Mouse (Mus musculus): Measurements from ENCODE around the gene Hoxa4.

The Hoxa4 gene

DNA sequence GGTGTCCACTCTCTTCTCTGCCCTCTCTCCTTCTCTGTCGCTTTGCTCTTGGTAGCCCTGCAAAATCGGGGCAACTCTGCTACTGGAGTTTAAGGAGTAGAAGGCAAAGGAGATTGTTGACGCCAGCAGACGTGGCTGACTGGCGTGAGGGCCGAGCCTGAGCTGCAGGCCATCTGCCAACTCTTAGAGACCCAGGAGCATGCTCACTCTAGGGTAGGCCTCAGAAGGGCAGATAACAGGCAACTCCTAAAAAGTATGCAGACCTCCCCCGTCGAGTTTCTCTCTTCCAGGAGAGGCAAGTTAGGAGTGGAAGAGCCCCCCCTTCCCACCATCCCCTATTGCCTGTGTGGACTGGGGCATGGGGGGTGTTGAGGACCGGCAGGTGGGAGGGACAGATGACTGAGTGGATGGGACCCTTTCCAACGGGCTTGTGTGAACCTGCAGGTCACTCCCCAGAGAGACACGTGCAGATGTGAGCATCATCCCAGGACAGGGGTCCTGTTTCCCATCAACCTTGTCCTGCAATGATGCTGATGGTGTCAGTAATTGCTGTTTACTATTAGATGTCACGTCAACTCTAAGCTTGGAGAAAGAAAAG lies 32.3 kb downstream of the Hoxa4 start:
- in situ Hi-C loops (cut with MboI; ENCODE audit: unreplicated experiment in 2 of 2): no loop called here

DNA sequence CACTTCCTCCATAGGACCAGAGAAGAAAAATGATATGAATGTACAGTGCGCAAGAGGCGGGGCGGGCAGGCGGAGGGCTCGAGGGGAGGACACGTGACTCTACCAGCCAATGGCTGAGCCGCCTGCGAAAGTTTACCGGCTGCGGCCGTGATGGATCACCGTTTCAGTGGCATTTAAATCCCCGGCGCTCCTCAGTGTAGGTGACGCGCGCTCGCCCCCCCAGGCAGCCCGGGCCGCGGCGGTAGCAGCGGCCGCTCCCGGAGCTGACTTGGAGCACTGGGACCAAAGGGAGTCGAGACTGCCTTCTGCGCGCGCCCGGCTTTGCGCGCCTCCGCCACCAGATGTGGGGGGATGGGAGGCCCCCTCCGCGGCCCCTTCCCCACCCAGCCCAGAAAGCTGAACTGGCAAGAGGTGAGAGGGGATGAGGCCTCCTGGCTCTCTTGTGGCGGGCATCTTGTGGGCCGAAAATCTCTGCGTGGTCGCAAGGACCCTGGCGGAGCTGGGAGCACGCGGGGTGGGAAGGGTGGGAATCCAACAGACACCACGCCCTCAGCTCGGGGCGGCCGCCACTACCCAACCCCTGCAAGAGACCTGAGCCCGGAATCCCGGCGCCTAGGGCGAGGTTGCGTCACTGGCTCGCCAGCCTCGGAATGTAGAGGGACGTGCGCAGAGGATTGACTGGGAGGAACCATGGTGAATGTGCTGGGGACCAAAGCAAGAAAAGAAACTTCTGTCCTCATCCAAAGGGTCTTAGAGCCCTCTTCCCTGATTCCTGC lies 33.1 kb downstream of the Hoxa4 start, which contains the start of gene Hoxa1:
Gene Hoxa1, minus strand, starts transcription at position 42 of the 776 bp plus-strand sequence.
- in situ Hi-C loops (cut with MboI; ENCODE audit: unreplicated experiment in 2 of 2): no loop called here

DNA sequence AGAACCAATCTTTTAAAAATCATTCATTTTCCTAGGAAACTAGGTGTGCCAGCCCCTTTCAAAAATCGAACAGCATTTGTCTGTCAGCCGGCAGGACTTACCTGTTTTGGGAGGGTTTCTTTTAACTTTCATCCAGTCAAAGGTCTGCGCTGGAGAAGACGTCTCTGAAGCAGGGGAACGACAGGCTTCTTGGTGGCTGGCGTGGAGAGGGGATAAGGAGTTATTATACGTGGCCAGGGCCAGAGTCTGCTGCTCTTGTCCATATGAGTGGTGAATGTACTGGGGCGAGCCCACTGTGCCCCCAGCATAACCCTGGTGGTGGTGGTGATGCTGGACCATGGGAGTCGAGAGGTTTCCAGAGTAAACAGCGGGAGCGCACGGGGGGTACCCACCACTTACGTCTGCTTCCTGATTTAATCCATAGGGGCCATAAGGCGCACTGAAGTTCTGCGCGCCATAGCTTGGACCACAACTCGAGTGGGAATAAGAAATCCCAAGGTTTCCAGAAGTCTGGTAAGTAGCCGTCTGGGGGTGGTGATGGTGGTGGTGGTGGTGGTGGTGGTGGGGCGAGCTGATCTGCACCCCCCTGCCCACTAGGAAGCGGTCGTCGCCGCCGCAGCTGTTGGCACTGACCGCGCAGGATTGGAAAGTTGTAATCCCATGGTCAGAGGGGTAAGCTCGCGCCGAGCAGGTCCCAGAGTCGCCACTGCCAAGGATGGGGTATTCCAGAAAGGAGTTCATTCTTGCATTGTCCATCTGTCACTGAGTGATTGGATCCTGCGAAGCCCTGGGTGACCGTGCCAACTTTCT lies 33.9 kb downstream of the Hoxa4 start:
- in situ Hi-C loops (cut with MboI; ENCODE audit: unreplicated experiment in 2 of 2): no loop called here

DNA sequence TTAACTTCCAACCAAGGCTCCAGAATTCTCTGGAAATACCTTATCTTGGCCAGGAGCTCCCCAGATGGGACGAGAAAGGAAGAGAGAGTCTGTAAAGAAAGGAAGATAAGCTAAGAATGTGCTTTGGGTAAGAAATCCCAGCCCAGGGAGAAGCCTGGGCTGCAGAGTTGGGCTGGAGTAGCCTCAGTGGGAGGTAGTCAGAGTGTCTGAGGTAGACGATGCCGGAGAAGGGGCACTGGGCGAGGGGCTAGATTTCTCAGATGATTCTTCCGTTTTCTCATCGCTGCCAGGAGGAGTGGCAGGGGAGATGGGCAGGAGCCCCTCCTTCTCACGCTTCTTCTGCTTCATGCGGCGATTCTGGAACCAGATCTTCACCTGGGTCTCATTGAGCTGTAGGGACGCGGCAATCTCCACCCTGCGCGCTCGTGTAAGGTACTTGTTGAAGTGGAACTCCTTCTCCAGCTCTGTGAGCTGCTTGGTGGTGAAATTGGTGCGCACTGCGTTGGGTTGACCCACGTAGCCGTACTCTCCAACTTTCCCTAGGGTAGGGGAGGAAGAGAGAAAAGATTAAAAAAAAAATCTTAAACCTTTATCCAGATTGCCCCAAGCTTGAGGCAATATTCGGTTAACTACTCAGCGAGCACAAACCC lies 34.9 kb downstream of the Hoxa4 start:
- in situ Hi-C loops (cut with MboI; ENCODE audit: unreplicated experiment in 2 of 2): no loop called here

DNA sequence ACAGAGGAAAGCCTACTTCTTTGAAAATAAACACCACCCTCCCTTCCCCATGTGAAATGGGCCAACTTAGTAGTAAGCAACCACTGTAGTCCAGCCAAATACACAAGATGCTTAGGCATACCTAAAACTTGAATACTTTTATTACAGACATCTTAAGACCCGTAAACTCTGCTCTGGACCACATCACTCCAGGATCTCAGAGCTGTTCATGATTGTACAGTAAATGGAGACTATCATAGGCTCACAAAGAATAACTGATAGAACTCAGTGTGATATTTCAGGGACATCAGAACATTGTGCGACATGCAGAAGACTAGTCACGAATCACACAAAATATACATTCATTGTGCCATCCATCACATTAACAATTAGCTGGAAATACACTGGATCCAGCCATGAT lies 36.1 kb downstream of the Hoxa4 start:
- in situ Hi-C loops (cut with MboI; ENCODE audit: unreplicated experiment in 2 of 2): no loop called here

DNA sequence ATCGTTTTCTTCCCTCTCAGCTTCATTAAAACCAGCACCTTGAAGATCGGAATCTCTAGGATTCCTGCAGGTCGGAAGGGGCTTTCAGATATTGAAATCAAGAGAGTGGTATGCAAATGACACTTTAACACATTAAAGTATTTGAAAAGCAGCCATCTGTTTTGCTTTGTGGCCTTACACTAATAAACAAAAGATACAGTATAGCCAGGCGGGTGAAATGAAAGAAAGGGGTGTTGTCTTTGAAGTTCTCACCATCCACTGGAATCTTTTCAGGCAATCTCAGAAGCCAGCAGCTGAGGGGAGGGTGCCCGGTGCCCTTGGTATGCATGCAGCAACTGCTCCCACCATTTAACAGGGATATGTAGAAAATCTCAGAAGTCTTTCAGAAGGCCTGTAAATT lies 37.5 kb downstream of the Hoxa4 start:
- in situ Hi-C loops (cut with MboI; ENCODE audit: unreplicated experiment in 2 of 2): no loop called here

DNA sequence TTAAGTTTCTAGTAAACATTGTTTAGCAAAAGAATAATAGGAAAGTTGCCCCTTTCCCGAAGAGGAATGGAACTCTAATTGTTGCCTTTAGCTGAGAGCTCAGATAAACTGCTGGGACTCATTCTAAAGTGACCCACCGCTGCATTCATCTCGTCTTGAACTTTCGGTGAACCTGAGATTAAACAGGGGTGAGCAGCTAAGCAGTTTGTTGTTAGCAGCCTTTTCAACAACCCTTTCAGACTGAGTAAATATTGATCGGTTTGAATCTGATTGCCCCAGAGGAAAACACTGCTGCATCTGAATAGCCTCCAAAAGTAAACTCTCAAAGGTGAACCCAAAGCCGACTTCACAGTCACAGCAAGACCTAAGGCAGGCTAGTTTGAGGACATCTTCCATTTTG lies 38.3 kb downstream of the Hoxa4 start:
- in situ Hi-C loops (cut with MboI; ENCODE audit: unreplicated experiment in 2 of 2): no loop called here

DNA sequence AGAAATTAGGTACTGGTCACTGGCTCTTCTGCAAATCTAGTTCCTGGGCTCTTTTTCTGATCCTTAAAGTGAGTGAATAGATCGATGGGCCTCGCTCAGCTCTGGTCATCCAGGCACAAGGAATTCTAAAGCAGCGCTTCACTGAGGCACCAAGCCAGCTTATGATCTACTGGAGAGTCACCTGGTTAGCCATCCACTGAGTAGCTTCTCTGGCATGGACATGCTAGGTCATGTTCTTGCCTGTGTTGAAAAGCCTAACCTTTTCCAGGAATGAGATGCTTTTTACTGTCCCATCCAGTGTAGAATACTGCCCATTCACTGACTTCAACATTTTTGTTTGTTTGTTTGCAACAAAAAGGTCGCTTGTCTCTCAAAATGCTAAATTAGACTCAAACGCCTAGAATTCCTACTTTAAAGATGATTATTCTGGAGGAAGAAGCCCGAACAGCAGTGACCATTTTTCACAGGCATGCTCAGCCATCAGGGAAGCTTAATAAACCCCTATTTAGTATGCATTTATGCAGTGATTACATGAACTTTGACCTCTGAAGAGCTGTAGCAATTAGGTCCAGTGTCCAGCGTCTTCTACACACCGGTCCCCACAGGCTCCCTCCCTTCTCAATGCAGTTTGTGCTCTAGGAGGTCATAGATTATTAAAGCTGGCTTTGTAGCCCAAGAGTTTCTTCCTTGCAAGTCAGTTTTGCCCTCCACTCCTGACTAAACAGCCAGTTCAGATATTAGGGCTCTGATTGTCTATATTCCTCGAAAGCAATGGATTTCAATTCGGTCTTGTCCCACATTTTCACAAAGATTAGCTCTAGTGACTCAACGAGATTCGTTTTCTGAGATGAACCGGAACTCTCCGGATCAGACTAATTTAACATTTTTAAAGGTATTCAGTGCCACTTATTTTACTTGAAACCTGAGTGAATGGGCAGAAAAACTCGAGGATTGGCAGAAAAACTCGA lies 39.0 kb downstream of the Hoxa4 start:
- in situ Hi-C loops (cut with MboI; ENCODE audit: unreplicated experiment in 2 of 2): no loop called here

DNA sequence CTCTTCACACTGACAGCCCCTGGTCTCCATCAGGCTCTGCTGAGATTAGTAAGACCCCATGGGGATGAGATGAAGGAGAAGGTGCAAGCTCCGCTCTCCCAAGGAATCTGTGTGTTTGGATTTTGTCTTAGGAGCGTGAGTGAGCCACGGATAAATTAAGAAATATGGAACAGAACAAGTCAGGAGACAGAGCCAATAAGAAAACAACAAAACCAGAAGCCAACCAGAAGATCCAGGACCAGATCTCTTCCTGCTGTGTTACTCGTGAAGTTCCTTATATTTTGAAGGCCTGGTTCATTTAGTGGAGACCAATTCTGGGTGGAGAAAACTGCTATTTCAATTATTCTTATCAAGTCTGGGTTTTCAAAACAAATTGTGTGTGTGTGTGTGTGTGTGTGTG lies 40.0 kb downstream of the Hoxa4 start:
- in situ Hi-C loops (cut with MboI; ENCODE audit: unreplicated experiment in 2 of 2): no loop called here

DNA sequence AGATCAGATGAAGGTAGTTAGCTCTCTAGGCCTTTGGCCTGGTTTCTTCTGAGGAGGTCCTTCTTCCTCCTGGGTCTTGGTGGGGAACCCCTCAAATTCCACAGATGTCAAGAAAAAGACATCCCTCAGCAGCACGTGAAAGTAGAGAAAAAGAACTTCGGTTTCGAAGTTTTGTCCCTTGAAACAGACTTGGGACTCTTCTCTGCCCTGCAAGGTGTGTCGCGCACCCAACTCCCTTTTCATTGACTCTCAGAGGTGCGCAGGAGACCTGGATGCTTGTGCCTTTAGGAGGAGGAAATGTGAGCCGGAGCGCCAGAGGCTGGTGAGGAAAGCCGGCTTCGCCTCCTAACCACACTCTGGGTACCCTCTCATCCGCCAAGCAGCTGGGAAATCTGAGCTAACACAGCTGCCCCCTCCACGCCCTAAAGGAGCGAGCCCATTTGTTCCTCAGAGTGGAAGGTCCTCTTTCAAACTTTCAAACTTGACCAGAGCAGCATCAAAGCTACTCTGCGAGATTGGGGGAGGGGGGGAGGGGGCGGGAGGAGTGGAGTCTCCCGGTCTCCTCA lies 41.1 kb downstream of the Hoxa4 start:
- in situ Hi-C loops (cut with MboI; ENCODE audit: unreplicated experiment in 2 of 2): no loop called here
